Mouse (Mus musculus): Measurements from ENCODE around the gene Nop58. TPM values are rescaled to one million over a fixed set of nuclear protein-coding genes. Genes with fewer than 3 reads are reported as not detected.

The Nop58 gene
- 202 TPM for polyA plus RNA-seq (2017; shearing (Covaris generic))

DNA sequence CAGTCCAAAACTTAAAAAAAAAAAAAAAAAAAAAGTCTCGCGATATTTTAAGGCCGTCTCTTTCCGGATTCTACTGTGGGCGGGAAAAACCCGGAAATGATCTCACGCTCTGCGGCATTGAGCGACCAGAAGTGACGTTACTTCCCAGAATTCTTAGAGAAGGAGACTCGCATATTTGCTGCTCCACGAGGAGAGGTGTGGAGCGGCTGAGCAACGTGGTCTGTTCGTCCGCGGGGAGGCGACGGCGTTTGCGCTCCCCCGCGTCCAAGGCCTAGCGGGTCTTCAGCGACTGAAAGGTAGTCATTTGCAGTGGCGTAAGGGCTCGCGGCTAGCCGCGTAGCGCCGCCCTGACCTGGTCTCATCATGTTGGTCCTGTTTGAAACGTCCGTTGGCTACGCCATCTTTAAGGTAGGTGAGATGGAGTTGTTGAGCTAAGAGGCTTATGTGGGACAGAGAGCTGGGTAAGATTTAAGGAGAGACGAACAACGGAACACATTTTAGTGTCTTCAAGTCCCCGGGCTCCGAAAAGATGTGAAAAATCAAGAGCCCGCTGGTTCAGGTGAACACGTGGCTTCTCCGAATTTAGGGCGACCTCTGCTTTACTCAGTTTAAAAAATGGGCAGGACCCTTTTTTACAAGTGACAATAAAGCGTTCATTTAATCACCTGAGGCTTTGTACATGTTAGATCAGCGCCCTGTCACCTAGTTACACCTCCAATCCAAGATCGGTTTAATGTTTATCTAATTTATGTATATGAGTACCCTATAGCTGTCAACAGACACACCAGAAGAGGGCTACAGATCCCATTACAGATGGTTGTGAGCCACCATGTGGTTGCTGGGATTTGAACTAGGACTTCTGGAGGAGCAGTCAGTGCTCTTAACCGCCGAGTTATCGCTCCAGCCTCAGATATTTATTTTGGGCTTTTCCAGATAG lies at the start of gene Nop58:
Gene Nop58, plus strand, starts transcription at position 153 of the 937 bp plus-strand sequence.

GRCm38 (mm10) chr1:59670641-59671168 lies 14.1 kb upstream of the Nop58 start, which contains the start of gene Sumo1:
Sumo1 (minus strand) TSS chr1:59670834.

DNA sequence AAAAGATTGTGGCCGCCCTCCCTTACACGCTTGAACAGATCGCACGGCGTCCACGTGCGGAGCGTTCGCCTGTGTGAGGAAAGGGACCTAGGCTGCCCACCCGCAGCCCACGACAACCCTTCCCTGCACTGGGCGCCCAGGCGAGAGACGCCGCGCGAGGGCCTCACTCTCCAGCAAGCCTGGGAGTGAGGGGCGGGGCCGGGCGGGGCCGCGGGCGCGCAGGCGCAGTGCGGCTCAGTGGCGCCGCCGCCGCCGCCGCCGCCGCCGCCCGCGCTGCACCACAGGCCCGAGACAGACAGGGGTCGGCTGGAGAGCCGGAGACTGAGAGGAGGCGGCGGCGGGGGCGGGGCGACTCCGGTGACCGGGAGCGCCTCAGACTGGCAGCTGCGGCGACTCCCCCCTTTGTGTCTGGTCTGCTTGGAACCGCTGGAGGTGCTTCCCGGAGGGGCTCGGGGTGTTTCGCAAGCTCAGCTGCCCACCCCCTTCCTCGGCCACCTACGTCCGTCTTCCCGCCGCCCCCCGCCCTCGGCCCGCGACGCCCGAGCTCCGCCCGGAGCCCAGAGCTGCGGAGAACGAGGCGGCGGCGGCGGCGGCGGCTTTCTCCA lies 78.5 kb downstream of the Nop58 start, which contains the start of gene Bmpr2:
Gene Bmpr2, plus strand, starts transcription at position 237 of the 605 bp plus-strand sequence.

Other genes with a start within 250 kb of the Nop58 start
- gene Fzd7, start 202.5 kb upstream of the Nop58 start, polyA plus RNA-seq (2017; shearing (Covaris generic)), result 0.34 TPM
- gene Gm973, start 168.7 kb upstream of the Nop58 start, polyA plus RNA-seq (2017; shearing (Covaris generic)), result 1.4 TPM
- 350 TPM for gene Sumo1, start 14.1 kb upstream of the Nop58 start, polyA plus RNA-seq (2017; shearing (Covaris generic))
- gene Bmpr2, start 78.4 kb downstream of the Nop58 start, polyA plus RNA-seq (2017; shearing (Covaris generic)), result 0.89 TPM
- gene Fam117b, start 228.0 kb downstream of the Nop58 start, polyA plus RNA-seq (2017; shearing (Covaris generic)), result 39.6 TPM